Mouse (Mus musculus) E14TG2a.4 (cell line): ENCODE results near the gene Fryl.

Experiments used
- CTCF ChIP-seq: conservative IDR thresholded peaks from 2 replicates; pipeline ENCODE4 v1.5.1; 2014; ENCODE audit warnings: low read length
- NANOG ChIP-seq: IDR thresholded peaks from 2 replicates; pipeline ENCODE4 v1.6.1; 2014; ENCODE audit warnings: borderline replicate concordance, low read length, mixed read lengths
- POU5F1 ChIP-seq: IDR thresholded peaks from 2 replicates; pipeline ENCODE4 v1.6.1; 2014; ENCODE audit warnings: low read length, borderline replicate concordance

GRCm38 (mm10) chr5:73092236-73092635 lies 164.2 kb downstream of the Fryl start:
- TF ChIP-seq CTCF (no peak), POU5F1 (no peak), NANOG (no peak)
